ENCODE assay signal across 8 mouse cellular contexts in the genomic region with DNA sequence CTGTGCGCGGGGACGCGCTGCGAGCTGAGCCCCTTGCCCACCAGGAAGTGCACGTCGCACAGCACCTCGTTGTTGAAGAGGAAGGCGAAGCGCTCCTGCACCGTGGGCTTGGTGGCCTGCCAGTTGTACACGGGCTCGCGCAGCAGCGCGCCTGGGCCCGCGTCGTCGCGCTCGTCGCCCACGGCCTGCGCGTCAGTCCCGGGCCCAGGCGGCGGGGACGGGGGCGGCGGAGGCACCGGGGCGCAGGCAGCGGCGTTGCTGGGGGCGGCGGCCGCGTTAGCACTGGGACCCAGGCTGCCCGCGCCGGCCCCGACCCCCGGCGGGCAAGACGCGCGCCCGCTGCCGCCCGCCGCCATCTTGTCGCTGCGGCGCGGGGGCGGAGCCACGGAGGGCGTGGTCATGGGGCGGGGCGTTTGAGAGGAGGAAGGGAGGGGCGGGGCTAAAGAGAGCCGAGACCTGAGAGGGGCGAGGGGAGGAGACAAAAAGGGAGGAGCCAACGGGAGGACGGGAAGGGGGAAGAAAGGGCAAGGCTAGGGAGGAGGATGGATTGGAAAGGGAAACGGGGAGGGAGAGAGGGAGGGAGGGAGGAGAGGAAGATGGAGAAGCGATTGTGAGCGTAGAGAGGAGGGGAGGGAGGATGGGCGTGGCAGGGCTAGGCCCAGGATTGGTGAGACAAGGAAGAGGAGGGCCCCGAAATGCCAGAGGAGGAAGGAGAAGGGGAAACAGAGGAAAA. TPM values are rescaled to one million over a fixed set of nuclear protein-coding genes. Genes with fewer than 3 reads are reported as not detected.
A peak's percentile ranks its signal among the peaks of the same experiment; 100 is the strongest.
DNase-seq lines count a peak whose midpoint lies in the region; ATAC-seq lines count a peak whose summit lies in the region.

No protein-coding gene starts in this region.

- intact Hi-C loops in left cerebral cortex, postnatal 10 days (cut with DNase I), result no loop called here

- peak; percentile 47 for ATAC-seq in inflammation-experienced regulatory T-cells, adult 6 months
- peak; percentile 60 for ATAC-seq in megakaryocyte-erythroid progenitor cell, adult 5-6 weeks (replicated peaks; ENCODE audit: low FRiP score, low TSS enrichment, poor library complexity, severe bottlenecking)

- DNase-seq in adipocyte (ENCODE audit: low spot score), result peak; percentile 99
- peak; percentile 98 for DNase-seq in embryo, embryonic 10 days (ENCODE audit: low spot score)
- DNase-seq in gastrocnemius, postnatal 10 days, result peak; percentile 99
- DNase-seq in left cerebral cortex, postnatal 10 days (ENCODE audit: extremely low spot score in 1 of 2, low spot score in 2 of 2), result peak; percentile 94 to 98
- peak; percentile 88 for DNase-seq in right cerebral cortex, postnatal 25 days
- DNase-seq in urinary bladder, postnatal 4 days (ENCODE audit: low spot score in 2 of 2), result peak; percentile 93 to 99

RNA-seq across cellular contexts. Expression of a gene that starts 0.6 kb away (rescaled TPM):
- 10 to 100 TPM; 39.9 to 40.3 TPM for total RNA-seq in gastrocnemius, postnatal 10 days (2021)
- polyA plus RNA-seq in inflammation-experienced regulatory T-cells, adult 6 months (2017; shearing (Covaris generic)), result 10 to 100 TPM in 1 of 3 experiments, 1 to 10 TPM in 2; 3.4 to 10.4 (median 9.2) TPM
- total RNA-seq in left cerebral cortex, postnatal 10 days (2021), result 10 to 100 TPM; 89.6 to 91.0 TPM
- 27.4 and 32.0 TPM in 2 replicates for total RNA-seq in megakaryocyte-erythroid progenitor cell, adult 5-6 weeks (2014; fragmentation: Nextera tagmentation)
- total RNA-seq in megakaryocyte-erythroid progenitor cell, adult 5-6 weeks (2017), result 11.8 and 14.8 TPM in 2 replicates

RNA-seq across cellular contexts. Expression of a gene that starts 21.6 kb away (rescaled TPM):
- total RNA-seq in gastrocnemius, postnatal 10 days (2021), result 100 to 1,000 TPM; 142 to 160 TPM
- 10 to 100 TPM; 50.3 to 61.4 (median 50.9) TPM for polyA plus RNA-seq in inflammation-experienced regulatory T-cells, adult 6 months (2017; shearing (Covaris generic))
- total RNA-seq in left cerebral cortex, postnatal 10 days (2021), result 10 to 100 TPM; 46.1 to 47.1 TPM
- 149 and 158 TPM in 2 replicates for total RNA-seq in megakaryocyte-erythroid progenitor cell, adult 5-6 weeks (2014; fragmentation: Nextera tagmentation)
- total RNA-seq in megakaryocyte-erythroid progenitor cell, adult 5-6 weeks (2017), result 78.4 and 117 TPM in 2 replicates

RNA-seq across cellular contexts. Expression of a gene that starts 33.7 kb away (rescaled TPM):
- total RNA-seq in gastrocnemius, postnatal 10 days (2021), result 100 to 1,000 TPM; 121 to 141 TPM
- polyA plus RNA-seq in inflammation-experienced regulatory T-cells, adult 6 months (2017; shearing (Covaris generic)), result 10 to 100 TPM; 11.7 to 16.3 (median 13.2) TPM
- total RNA-seq in left cerebral cortex, postnatal 10 days (2021), result 100 to 1,000 TPM; 156 to 167 TPM
- total RNA-seq in megakaryocyte-erythroid progenitor cell, adult 5-6 weeks (2014; fragmentation: Nextera tagmentation), result 70.2 and 93.3 TPM in 2 replicates
- total RNA-seq in megakaryocyte-erythroid progenitor cell, adult 5-6 weeks (2017), result 117 and 120 TPM in 2 replicates

RNA-seq across cellular contexts. Expression of a gene that starts 45.5 kb away (rescaled TPM):
- 10 to 100 TPM in 1 of 2 experiments, 1 to 10 TPM in 1; 8.6 to 13.1 TPM for total RNA-seq in gastrocnemius, postnatal 10 days (2021)
- 100 to 1,000 TPM; 190 to 248 (median 240) TPM for polyA plus RNA-seq in inflammation-experienced regulatory T-cells, adult 6 months (2017; shearing (Covaris generic))
- 10 to 100 TPM; 21.8 to 24.7 TPM for total RNA-seq in left cerebral cortex, postnatal 10 days (2021)
- total RNA-seq in megakaryocyte-erythroid progenitor cell, adult 5-6 weeks (2014; fragmentation: Nextera tagmentation), result 22.8 and 29.1 TPM in 2 replicates
- 30.5 and 38.6 TPM in 2 replicates for total RNA-seq in megakaryocyte-erythroid progenitor cell, adult 5-6 weeks (2017)

RNA-seq across cellular contexts. Expression of a gene that starts 45.7 kb away (rescaled TPM):
- total RNA-seq in gastrocnemius, postnatal 10 days (2021), result 1 to 10 TPM; 4.3 to 6.1 TPM
- polyA plus RNA-seq in inflammation-experienced regulatory T-cells, adult 6 months (2017; shearing (Covaris generic)), result 100 to 1,000 TPM in 2 of 3 experiments, 10 to 100 TPM in 1; 71.4 to 109 (median 107) TPM
- total RNA-seq in left cerebral cortex, postnatal 10 days (2021), result 10 to 100 TPM; 56.3 to 63.5 TPM
- total RNA-seq in megakaryocyte-erythroid progenitor cell, adult 5-6 weeks (2014; fragmentation: Nextera tagmentation), result 22.8 and 26.4 TPM in 2 replicates
- total RNA-seq in megakaryocyte-erythroid progenitor cell, adult 5-6 weeks (2017), result 3.0 and 4.5 TPM in 2 replicates

Comparison
In these comparisons a context has a peak if more than half of its experiments do, and no peak if none do; other contexts are left out.
1. Peak in every context shown above with its lines: DNase-seq and ATAC-seq.